7 mouse cellular contexts compared by ENCODE assay signal in the genomic region with DNA sequence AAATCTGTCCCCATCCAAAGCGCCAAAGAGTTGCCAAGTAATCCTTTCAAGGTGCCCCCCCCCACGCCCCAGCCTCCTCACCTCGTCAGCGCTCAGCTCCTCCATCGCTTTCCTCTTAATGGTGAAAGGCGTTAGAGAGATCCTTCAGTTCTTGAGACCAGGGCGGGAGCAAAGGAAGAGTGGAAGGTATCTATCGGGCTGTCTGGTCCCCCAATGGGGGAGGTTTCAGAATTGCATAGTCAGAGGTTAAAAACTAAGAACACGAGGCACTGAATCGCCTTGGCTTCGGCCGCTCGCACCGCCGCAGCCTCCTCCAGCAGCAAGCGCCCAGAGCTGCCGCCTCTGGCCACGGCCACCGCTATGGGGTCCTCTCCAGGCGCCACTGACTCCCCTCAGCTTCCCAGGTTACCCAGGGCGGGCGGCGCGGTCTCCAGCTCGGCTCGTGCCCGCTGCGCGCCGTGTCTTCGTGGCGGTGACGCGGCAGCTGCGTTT. TPM values are rescaled to one million over a fixed set of nuclear protein-coding genes. Genes with fewer than 3 reads are reported as not detected.
DNase-seq lines count a peak whose midpoint lies in the region; ATAC-seq and TF ChIP-seq lines count a peak whose summit lies in the region.

No protein-coding gene starts in this region.

- peak overlapping the region; percentile 94 for H3K9ac ChIP-seq in lung, embryonic 14.5 days
- H3K9ac ChIP-seq in embryonic facial prominence, embryonic 12.5 days, result peak overlapping the region; percentile 84
- peak overlapping the region; percentile 95 for H3K9ac ChIP-seq in hindbrain, embryonic 16.5 days (ENCODE audit: low read depth, low read length)
- H3K9ac ChIP-seq in liver, embryonic 13.5 days, result peak overlapping the region; percentile 94
- H3K9ac ChIP-seq in neural tube, embryonic 14.5 days (replicated peaks; ENCODE audit: low read depth, low read length), result peak overlapping the region; percentile 86

- H3K4me3 ChIP-seq in lung, embryonic 14.5 days (ENCODE audit: low read depth, low read length), result peak overlapping the region; percentile 98
- H3K4me3 ChIP-seq in embryonic facial prominence, embryonic 12.5 days, result peak overlapping the region; percentile 81
- peak overlapping the region; percentile 98 for H3K4me3 ChIP-seq in hindbrain, embryonic 16.5 days (ENCODE audit: low read length)
- peak overlapping the region; percentile 91 for H3K4me3 ChIP-seq in liver, embryonic 13.5 days (replicated peaks)
- peak overlapping the region; percentile 96 for H3K4me3 ChIP-seq in neural tube, embryonic 14.5 days (ENCODE audit: low read depth, low read length)

- H3K9me3 ChIP-seq in lung, embryonic 14.5 days (ENCODE audit: low read depth, low read length), result no peaks in the 10 kb centered on the region
- no peaks in the 10 kb centered on the region for H3K9me3 ChIP-seq in embryonic facial prominence, embryonic 12.5 days
- H3K9me3 ChIP-seq in hindbrain, embryonic 16.5 days (ENCODE audit: control insufficient read depth, low read length), result no peaks in the 10 kb centered on the region
- no peaks in the 10 kb centered on the region for H3K9me3 ChIP-seq in liver, embryonic 13.5 days (replicated peaks)
- H3K9me3 ChIP-seq in neural tube, embryonic 14.5 days (ENCODE audit: control insufficient read depth, low read length), result no peaks in the 10 kb centered on the region

- TF ChIP-seq CTCF in lung, embryonic 14.5 days (IDR thresholded peaks at IDR 0.05; ENCODE audit: low read depth), result no peak

- no peaks in the 10 kb centered on the region for H3K27me3 ChIP-seq in lung, embryonic 14.5 days (ENCODE audit: insufficient read depth, low read length)
- H3K27me3 ChIP-seq in embryonic facial prominence, embryonic 12.5 days, result no peaks in the 10 kb centered on the region
- no peaks in the 10 kb centered on the region for H3K27me3 ChIP-seq in hindbrain, embryonic 16.5 days (replicated peaks; ENCODE audit: control insufficient read depth, insufficient read depth, low read length)
- H3K27me3 ChIP-seq in liver, embryonic 13.5 days, result no peaks in the 10 kb centered on the region
- H3K27me3 ChIP-seq in neural tube, embryonic 14.5 days (ENCODE audit: control insufficient read depth, insufficient read depth, low read length), result no peaks in the 10 kb centered on the region

- ATAC-seq in lung, embryonic 14.5 days (ENCODE audit: insufficient read depth), result peak; percentile 75
- ATAC-seq in activated CD4-positive, CD25-positive, alpha-beta regulatory T cell, adult 4 months, result peak; percentile 37
- ATAC-seq in embryonic facial prominence, embryonic 12.5 days (ENCODE audit: insufficient number of reproducible peaks, insufficient read depth, low FRiP score, low TSS enrichment), result peak; percentile 81
- ATAC-seq in hindbrain, embryonic 16.5 days, result peak; percentile 79
- peak; percentile 74 for ATAC-seq in liver, embryonic 13.5 days (ENCODE audit: low read depth)
- no peak; the same call in none of the 2 replicates for ATAC-seq in neural tube, embryonic 14.5 days (ENCODE audit: low read depth)

- no peaks in the 10 kb centered on the region for H3K4me1 ChIP-seq in lung, embryonic 14.5 days (ENCODE audit: insufficient read depth)
- peaks cover 12% of the 10 kb centered on the region for H3K4me1 ChIP-seq in embryonic facial prominence, embryonic 12.5 days
- peaks cover 18% of the 10 kb centered on the region for H3K4me1 ChIP-seq in hindbrain, embryonic 16.5 days (ENCODE audit: control insufficient read depth, insufficient read depth, low read depth, low read length)
- peaks cover 35% of the 10 kb centered on the region for H3K4me1 ChIP-seq in liver, embryonic 13.5 days (replicated peaks)
- H3K4me1 ChIP-seq in neural tube, embryonic 14.5 days (ENCODE audit: control insufficient read depth, insufficient read depth, low read length), result peaks cover 12% of the 10 kb centered on the region; the same call in 1 of the 2 replicates

- peak overlapping the region; percentile 66 for H3K4me2 ChIP-seq in lung, embryonic 14.5 days
- H3K4me2 ChIP-seq in embryonic facial prominence, embryonic 12.5 days (replicated peaks), result peak overlapping the region; percentile 65
- peak overlapping the region; percentile 64 for H3K4me2 ChIP-seq in hindbrain, embryonic 16.5 days (ENCODE audit: low read length)
- H3K4me2 ChIP-seq in liver, embryonic 13.5 days, result peak overlapping the region; percentile 89
- peak overlapping the region; percentile 85 for H3K4me2 ChIP-seq in neural tube, embryonic 14.5 days (ENCODE audit: low read depth, low read length)

- H3K27ac ChIP-seq in lung, embryonic 14.5 days (ENCODE audit: low read depth), result peak overlapping the region; percentile 98
- peak overlapping the region; percentile 99 for H3K27ac ChIP-seq in embryonic facial prominence, embryonic 12.5 days
- peak overlapping the region; percentile 99 for H3K27ac ChIP-seq in hindbrain, embryonic 16.5 days (ENCODE audit: low read depth, low read length)
- peak overlapping the region; percentile 90 for H3K27ac ChIP-seq in liver, embryonic 13.5 days
- H3K27ac ChIP-seq in neural tube, embryonic 14.5 days (ENCODE audit: low read depth, low read length), result peak overlapping the region; percentile 95

- under 1% methylated on average over 35 of the region's 35 CpGs for WGBS in lung, embryonic 14.5 days
- WGBS in embryonic facial prominence, embryonic 12.5 days, result under 1% methylated on average over 35 of the region's 35 CpGs
- WGBS in hindbrain, embryonic 16.5 days, result under 1% methylated on average over 28 of the region's 35 CpGs
- WGBS in liver, embryonic 13.5 days (ENCODE audit: insufficient replicate concordance), result under 1% methylated on average over 35 of the region's 35 CpGs
- under 1% methylated on average over 35 of the region's 35 CpGs for WGBS in neural tube, embryonic 14.5 days

- 0 out of 2 replicates have a peak, but pooled peaks cover 4% of the 10 kb centered on the region for H3K36me3 ChIP-seq in lung, embryonic 14.5 days (ENCODE audit: insufficient read depth)
- no peaks in the 10 kb centered on the region for H3K36me3 ChIP-seq in embryonic facial prominence, embryonic 12.5 days
- no peaks in the 10 kb centered on the region for H3K36me3 ChIP-seq in hindbrain, embryonic 16.5 days (ENCODE audit: control insufficient read depth, insufficient read depth, low read length)
- no peaks in the 10 kb centered on the region for H3K36me3 ChIP-seq in liver, embryonic 13.5 days
- H3K36me3 ChIP-seq in neural tube, embryonic 14.5 days (ENCODE audit: control insufficient read depth, insufficient read depth, low read length), result no peaks in the 10 kb centered on the region

- DNase-seq in lung, embryonic 14.5 days, result no peak
- DNase-seq in lung, postnatal 10 days, result no peak
- DNase-seq in liver, embryonic 13.5 days, result no peak

RNA-seq across cellular contexts. Expression of a gene that starts 0.7 kb away (rescaled TPM):
- polyA plus RNA-seq in lung, embryonic 14.5 days (2014; fragmentation: Nextera tagmentation; extraction: Ambion mirVana), result 40.0 and 41.3 TPM in 2 replicates
- polyA plus RNA-seq in activated CD4-positive, CD25-positive, alpha-beta regulatory T cell, adult 4 months (2017; shearing (Covaris generic)), result 10 to 100 TPM; 15.4 to 21.1 TPM
- 66.9 and 67.5 TPM in 2 replicates for polyA plus RNA-seq in embryonic facial prominence, embryonic 12.5 days (2016; fragmentation: Nextera tagmentation; extraction: Ambion mirVana)
- polyA plus RNA-seq in hindbrain, embryonic 16.5 days (2015; fragmentation: Nextera tagmentation; extraction: Ambion mirVana), result 47.4 and 58.6 TPM in 2 replicates
- 11.9 and 14.2 TPM in 2 replicates for polyA plus RNA-seq in liver, embryonic 13.5 days (2015; fragmentation: Nextera tagmentation; extraction: Ambion mirVana)
- polyA plus RNA-seq in neural tube, embryonic 14.5 days (2014; fragmentation: Nextera tagmentation; extraction: Ambion mirVana), result 55.3 and 61.8 TPM in 2 replicates

RNA-seq across cellular contexts. Expression of a gene that starts 28.9 kb away (rescaled TPM):
- 1.4 and 1.7 TPM in 2 replicates for polyA plus RNA-seq in lung, embryonic 14.5 days (2014; fragmentation: Nextera tagmentation; extraction: Ambion mirVana)
- polyA plus RNA-seq in activated CD4-positive, CD25-positive, alpha-beta regulatory T cell, adult 4 months (2017; shearing (Covaris generic)), result not detected
- 0.32 TPM in 1 of 2 replicates, not detected in the other for polyA plus RNA-seq in embryonic facial prominence, embryonic 12.5 days (2016; fragmentation: Nextera tagmentation; extraction: Ambion mirVana)
- polyA plus RNA-seq in hindbrain, embryonic 16.5 days (2015; fragmentation: Nextera tagmentation; extraction: Ambion mirVana), result not detected in 2 replicates
- not detected in 2 replicates for polyA plus RNA-seq in liver, embryonic 13.5 days (2015; fragmentation: Nextera tagmentation; extraction: Ambion mirVana)
- polyA plus RNA-seq in neural tube, embryonic 14.5 days (2014; fragmentation: Nextera tagmentation; extraction: Ambion mirVana), result not detected in 2 replicates

RNA-seq across cellular contexts. Expression of a gene that starts 51.3 kb away (rescaled TPM):
- 0.32 TPM in 1 of 2 replicates, not detected in the other for polyA plus RNA-seq in lung, embryonic 14.5 days (2014; fragmentation: Nextera tagmentation; extraction: Ambion mirVana)
- polyA plus RNA-seq in activated CD4-positive, CD25-positive, alpha-beta regulatory T cell, adult 4 months (2017; shearing (Covaris generic)), result under 1 TPM in 1 of 2 experiments, not detected in 1; 0.74 TPM
- 0.39 and 0.56 TPM in 2 replicates for polyA plus RNA-seq in embryonic facial prominence, embryonic 12.5 days (2016; fragmentation: Nextera tagmentation; extraction: Ambion mirVana)
- 0.45 TPM in 1 of 2 replicates, not detected in the other for polyA plus RNA-seq in hindbrain, embryonic 16.5 days (2015; fragmentation: Nextera tagmentation; extraction: Ambion mirVana)
- 0.19 TPM in 1 of 2 replicates, not detected in the other for polyA plus RNA-seq in liver, embryonic 13.5 days (2015; fragmentation: Nextera tagmentation; extraction: Ambion mirVana)
- not detected in 2 replicates for polyA plus RNA-seq in neural tube, embryonic 14.5 days (2014; fragmentation: Nextera tagmentation; extraction: Ambion mirVana)

RNA-seq across cellular contexts. Expression of a gene that starts 59.2 kb away (rescaled TPM):
- 12.0 and 12.5 TPM in 2 replicates for polyA plus RNA-seq in lung, embryonic 14.5 days (2014; fragmentation: Nextera tagmentation; extraction: Ambion mirVana)
- 1 to 10 TPM; 8.1 to 8.6 TPM for polyA plus RNA-seq in activated CD4-positive, CD25-positive, alpha-beta regulatory T cell, adult 4 months (2017; shearing (Covaris generic))
- 12.1 and 13.3 TPM in 2 replicates for polyA plus RNA-seq in embryonic facial prominence, embryonic 12.5 days (2016; fragmentation: Nextera tagmentation; extraction: Ambion mirVana)
- 7.7 and 9.1 TPM in 2 replicates for polyA plus RNA-seq in hindbrain, embryonic 16.5 days (2015; fragmentation: Nextera tagmentation; extraction: Ambion mirVana)
- polyA plus RNA-seq in liver, embryonic 13.5 days (2015; fragmentation: Nextera tagmentation; extraction: Ambion mirVana), result 6.5 and 6.7 TPM in 2 replicates
- 7.8 and 9.2 TPM in 2 replicates for polyA plus RNA-seq in neural tube, embryonic 14.5 days (2014; fragmentation: Nextera tagmentation; extraction: Ambion mirVana)

RNA-seq across cellular contexts. Expression of a gene that starts 59.2 kb away (rescaled TPM):
- polyA plus RNA-seq in lung, embryonic 14.5 days (2014; fragmentation: Nextera tagmentation; extraction: Ambion mirVana), result 51.1 and 52.8 TPM in 2 replicates
- 10 to 100 TPM; 26.0 to 30.0 TPM for polyA plus RNA-seq in activated CD4-positive, CD25-positive, alpha-beta regulatory T cell, adult 4 months (2017; shearing (Covaris generic))
- 55.5 and 57.6 TPM in 2 replicates for polyA plus RNA-seq in embryonic facial prominence, embryonic 12.5 days (2016; fragmentation: Nextera tagmentation; extraction: Ambion mirVana)
- 42.2 TPM in 2 replicates for polyA plus RNA-seq in hindbrain, embryonic 16.5 days (2015; fragmentation: Nextera tagmentation; extraction: Ambion mirVana)
- polyA plus RNA-seq in liver, embryonic 13.5 days (2015; fragmentation: Nextera tagmentation; extraction: Ambion mirVana), result 19.6 and 20.5 TPM in 2 replicates
- 36.3 and 46.5 TPM in 2 replicates for polyA plus RNA-seq in neural tube, embryonic 14.5 days (2014; fragmentation: Nextera tagmentation; extraction: Ambion mirVana)
